Mouse (Mus musculus) heart, embryonic 13.5 days (tissue): ENCODE measurements around the gene Adamts20. TPM values are rescaled to one million over a fixed set of nuclear protein-coding genes. Genes with fewer than 3 reads are reported as not detected.

Experiments
- ATAC-seq: fragments of 200-750 bp; cut with Nextera tagmentation; 2 replicates; pipeline ENCODE4 v1.8.0; 2017; ENCODE audit warnings: moderate TSS enrichment; ENCODE audit not compliant: insufficient number of reproducible peaks, low FRiP score, low TSS enrichment; ENCODE audit errors: extremely low read depth
- H3K27ac ChIP-seq: fragments of 300-500 bp; sonication (generic); replicated peaks from 2 replicates; pipeline ENCODE4 v1.5.1; 2015; ENCODE audit warnings: moderate library complexity, mild to moderate bottlenecking, inconsistent platforms
- H3K27me3 ChIP-seq: fragments of 300-500 bp; sonication (generic); replicated peaks from 2 replicates; pipeline ENCODE4 v1.6.1; 2015; ENCODE audit warnings: mild to moderate bottlenecking, inconsistent platforms
- H3K36me3 ChIP-seq: fragments of 300-500 bp; sonication (generic); 2 replicates; pipeline ENCODE4 v1.6.1; 2015; ENCODE audit warnings: mild to moderate bottlenecking, inconsistent platforms
- H3K4me1 ChIP-seq: fragments of 300-500 bp; sonication (generic); 2 replicates; pipeline ENCODE4 v1.6.1; 2015; ENCODE audit warnings: inconsistent platforms
- H3K4me2 ChIP-seq: fragments of 300-500 bp; sonication (generic); 2 replicates; pipeline ENCODE4 v1.6.1; 2015; ENCODE audit warnings: inconsistent platforms, mild to moderate bottlenecking, moderate library complexity
- H3K4me3 ChIP-seq: fragments of 300-500 bp; sonication (generic); 2 replicates; pipeline ENCODE4 v1.5.1; 2015; ENCODE audit warnings: moderate library complexity, mild to moderate bottlenecking, inconsistent platforms
- H3K9ac ChIP-seq: fragments of 300-500 bp; sonication (generic); 2 replicates; pipeline ENCODE4 v1.6.1; 2015; ENCODE audit warnings: inconsistent platforms, mild to moderate bottlenecking, moderate library complexity
- H3K9me3 ChIP-seq: fragments of 300-500 bp; sonication (generic); 2 replicates; pipeline ENCODE4 v1.6.1; 2016; ENCODE audit warnings: inconsistent platforms
- whole genome bisulfite sequencing: fragments of 180-500 bp; shearing (Covaris S2); methylation state at CpG from one replicate; pipeline ENCODE4 v1.1.7; 2015; ENCODE audit warnings: mixed read lengths; 5-methylcytosine and 5-hydroxymethylcytosine counted together
- polyA plus RNA-seq: library from polyadenylated mRNA; unstranded; fragments of >200 nt; fragmentation: Nextera tagmentation; extraction: Ambion mirVana; gene quantifications from 2 replicates; pipeline ENCODE4 v1.2.1, GENCODE M21; 2015

Adamts20 gene
- polyA plus RNA-seq, 1 experiment from 2014 or later, result 1.4 TPM

- no peak overlapping the region for H3K9ac ChIP-seq
- no peak overlapping the region for H3K4me3 ChIP-seq
- ATAC-seq, result no peak
- H3K27ac ChIP-seq, result no peak overlapping the region
- H3K9me3 ChIP-seq, result no peaks in the 10 kb centered on the region
- H3K27me3 ChIP-seq, result no peaks in the 10 kb centered on the region
- H3K4me2 ChIP-seq, result no peak overlapping the region
- H3K4me1 ChIP-seq, result peaks cover 21% of the 10 kb centered on the region
- no peaks in the 10 kb centered on the region for H3K36me3 ChIP-seq
- 61% methylated on average over 1 of the region's 1 CpGs for WGBS
These were observed 223.1 kb downstream of the Adamts20 start for GRCm38 (mm10) chr15:94242133-94242532.

GRCm38 (mm10) chr15:94239637-94240036 is 225.6 kb downstream of the Adamts20 start:
- Histone ChIP-seq H3K27me3 (no peaks in the 10 kb centered on the region), H3K9ac (no peak overlapping the region), H3K4me3 (no peak overlapping the region), H3K9me3 (no peaks in the 10 kb centered on the region), H3K4me2 (no peak overlapping the region), H3K4me1 (0 out of 2 replicates have a peak, but pooled peaks cover 12% of the 10 kb centered on the region), H3K36me3 (no peaks in the 10 kb centered on the region), H3K27ac (no peak overlapping the region)
- WGBS, result 70% methylated on average over 4 of the region's 4 CpGs
- no peak for ATAC-seq

- Histone ChIP-seq H3K27ac (peak overlapping the region; percentile 69; the same call in 1 of the 2 replicates), H3K27me3 (no peaks in the 10 kb centered on the region)
- WGBS, result 73% methylated on average over 6 of the region's 6 CpGs
These were observed 226.1 kb downstream of the Adamts20 start for GRCm38 (mm10) chr15:94239127-94239526.

GRCm38 (mm10) chr15:94238058-94238876 is 227.0 kb downstream of the Adamts20 start:
- Histone ChIP-seq H3K4me3 (no peak overlapping the region), H3K4me1 (0 out of 2 replicates have a peak, but pooled peaks cover 12% of the 10 kb centered on the region), H3K9ac (no peak overlapping the region), H3K27ac (peak overlapping the region; percentile 69), H3K4me2 (no peak overlapping the region), H3K36me3 (no peaks in the 10 kb centered on the region), H3K9me3 (no peaks in the 10 kb centered on the region), H3K27me3 (no peaks in the 10 kb centered on the region)
- WGBS, result 60% methylated on average over 14 of the region's 14 CpGs
- no peak for ATAC-seq

More at GRCm38 (mm10) chr15:94239127-94239526, 226.1 kb downstream of the Adamts20 start:
- no peaks in the 10 kb centered on the region for H3K36me3 ChIP-seq
- H3K9me3 ChIP-seq, result no peaks in the 10 kb centered on the region
- H3K4me1 ChIP-seq, result 0 out of 2 replicates have a peak, but pooled peaks cover 12% of the 10 kb centered on the region
- H3K4me2 ChIP-seq, result no peak overlapping the region
- ATAC-seq, result no peak
- no peak overlapping the region for H3K9ac ChIP-seq
- no peak overlapping the region for H3K4me3 ChIP-seq

- 79% methylated on average over 2 of the region's 2 CpGs for WGBS
- H3K36me3 ChIP-seq, result no peaks in the 10 kb centered on the region
- no peak overlapping the region for H3K9ac ChIP-seq
- no peak for ATAC-seq
- H3K4me2 ChIP-seq, result no peak overlapping the region
- H3K27me3 ChIP-seq, result no peaks in the 10 kb centered on the region
- H3K4me1 ChIP-seq, result peaks cover 13% of the 10 kb centered on the region; the same call in 1 of the 2 replicates
- H3K9me3 ChIP-seq, result no peaks in the 10 kb centered on the region
- H3K27ac ChIP-seq, result no peak overlapping the region
- H3K4me3 ChIP-seq, result no peak overlapping the region
These were observed 228.5 kb downstream of the Adamts20 start for GRCm38 (mm10) chr15:94236726-94237125.

GRCm38 (mm10) chr15:94236121-94236520 is 229.1 kb downstream of the Adamts20 start:
- no peak for ATAC-seq
- no peak overlapping the region for H3K27ac ChIP-seq
- H3K4me1 ChIP-seq, result peaks cover 19% of the 10 kb centered on the region
- 70% methylated on average over 3 of the region's 3 CpGs for WGBS
- no peaks in the 10 kb centered on the region for H3K36me3 ChIP-seq
- no peaks in the 10 kb centered on the region for H3K9me3 ChIP-seq
- H3K4me2 ChIP-seq, result no peak overlapping the region
- H3K27me3 ChIP-seq, result no peaks in the 10 kb centered on the region
- no peak overlapping the region for H3K4me3 ChIP-seq
- H3K9ac ChIP-seq, result no peak overlapping the region

GRCm38 (mm10) chr15:94235190-94235589 is 230.0 kb downstream of the Adamts20 start:
- ATAC-seq, result no peak
- Histone ChIP-seq H3K9ac (no peak overlapping the region), H3K27ac (no peak overlapping the region), H3K27me3 (no peaks in the 10 kb centered on the region), H3K4me2 (no peak overlapping the region), H3K9me3 (no peaks in the 10 kb centered on the region), H3K4me1 (peaks cover 24% of the 10 kb centered on the region), H3K4me3 (no peak overlapping the region), H3K36me3 (no peaks in the 10 kb centered on the region)
- 67% methylated on average over 2 of the region's 2 CpGs for WGBS

GRCm38 (mm10) chr15:94231246-94231645 is 234.0 kb downstream of the Adamts20 start:
- Histone ChIP-seq H3K27ac (no peak overlapping the region; the same call in 1 of the 2 replicates), H3K36me3 (no peaks in the 10 kb centered on the region), H3K9ac (no peak overlapping the region), H3K4me3 (no peak overlapping the region), H3K4me1 (peaks cover 15% of the 10 kb centered on the region), H3K4me2 (no peak overlapping the region), H3K27me3 (no peaks in the 10 kb centered on the region), H3K9me3 (no peaks in the 10 kb centered on the region)
- 33% methylated on average over 5 of the region's 5 CpGs for WGBS
- no peak for ATAC-seq

- no peak overlapping the region for H3K27ac ChIP-seq
- no peak for ATAC-seq
- H3K36me3 ChIP-seq, result no peaks in the 10 kb centered on the region
- WGBS, result 88% methylated on average over 1 of the region's 1 CpGs
- no peaks in the 10 kb centered on the region for H3K27me3 ChIP-seq
- H3K9ac ChIP-seq, result no peak overlapping the region
- H3K4me1 ChIP-seq, result peaks cover 29% of the 10 kb centered on the region
- H3K4me3 ChIP-seq, result no peak overlapping the region
- no peak overlapping the region for H3K4me2 ChIP-seq
- no peaks in the 10 kb centered on the region for H3K9me3 ChIP-seq
These were observed 237.8 kb downstream of the Adamts20 start for GRCm38 (mm10) chr15:94227388-94227787.

- H3K9me3 ChIP-seq, result no peaks in the 10 kb centered on the region
- H3K27ac ChIP-seq, result peak overlapping the region; percentile 53
- H3K4me1 ChIP-seq, result peaks cover 47% of the 10 kb centered on the region
- H3K27me3 ChIP-seq, result no peaks in the 10 kb centered on the region
- H3K9ac ChIP-seq, result 0 out of 2 replicates have a peak overlapping the region, but pooled peaks have one; percentile 33
- no peak for ATAC-seq
- H3K4me3 ChIP-seq, result no peak overlapping the region
- 0 out of 2 replicates have a peak overlapping the region, but pooled peaks have one; percentile 9 for H3K4me2 ChIP-seq
- H3K36me3 ChIP-seq, result no peaks in the 10 kb centered on the region
- WGBS, result 11% methylated on average over 8 of the region's 8 CpGs
These were observed 242.1 kb downstream of the Adamts20 start for GRCm38 (mm10) chr15:94223101-94223500.

- H3K36me3 ChIP-seq, result no peaks in the 10 kb centered on the region
- no peak; the same call in 1 of the 2 replicates for ATAC-seq
- no peaks in the 10 kb centered on the region for H3K9me3 ChIP-seq
- no peak overlapping the region for H3K9ac ChIP-seq
- WGBS, result 40% methylated on average over 8 of the region's 8 CpGs
- H3K27ac ChIP-seq, result peak overlapping the region; percentile 51
- H3K4me2 ChIP-seq, result no peak overlapping the region
- H3K27me3 ChIP-seq, result no peaks in the 10 kb centered on the region
- peaks cover 47% of the 10 kb centered on the region for H3K4me1 ChIP-seq
- H3K4me3 ChIP-seq, result no peak overlapping the region
These were observed 244.5 kb downstream of the Adamts20 start for GRCm38 (mm10) chr15:94220686-94221085.
